Mouse (Mus musculus) mouse trophoblast stem cell (cell line): ENCODE measurements around the gene Nrg3.

Experiments used
- in situ Hi-C, 2 experiments: fragments of 300-500 bp; cut with MseI, MboI; formaldehyde crosslinking; loops; 2 replicates in 1 of 2; 3 replicates in 1 of 2; pipeline ENCODE4 v1.15.1; 2025

Nrg3 gene

DNA sequence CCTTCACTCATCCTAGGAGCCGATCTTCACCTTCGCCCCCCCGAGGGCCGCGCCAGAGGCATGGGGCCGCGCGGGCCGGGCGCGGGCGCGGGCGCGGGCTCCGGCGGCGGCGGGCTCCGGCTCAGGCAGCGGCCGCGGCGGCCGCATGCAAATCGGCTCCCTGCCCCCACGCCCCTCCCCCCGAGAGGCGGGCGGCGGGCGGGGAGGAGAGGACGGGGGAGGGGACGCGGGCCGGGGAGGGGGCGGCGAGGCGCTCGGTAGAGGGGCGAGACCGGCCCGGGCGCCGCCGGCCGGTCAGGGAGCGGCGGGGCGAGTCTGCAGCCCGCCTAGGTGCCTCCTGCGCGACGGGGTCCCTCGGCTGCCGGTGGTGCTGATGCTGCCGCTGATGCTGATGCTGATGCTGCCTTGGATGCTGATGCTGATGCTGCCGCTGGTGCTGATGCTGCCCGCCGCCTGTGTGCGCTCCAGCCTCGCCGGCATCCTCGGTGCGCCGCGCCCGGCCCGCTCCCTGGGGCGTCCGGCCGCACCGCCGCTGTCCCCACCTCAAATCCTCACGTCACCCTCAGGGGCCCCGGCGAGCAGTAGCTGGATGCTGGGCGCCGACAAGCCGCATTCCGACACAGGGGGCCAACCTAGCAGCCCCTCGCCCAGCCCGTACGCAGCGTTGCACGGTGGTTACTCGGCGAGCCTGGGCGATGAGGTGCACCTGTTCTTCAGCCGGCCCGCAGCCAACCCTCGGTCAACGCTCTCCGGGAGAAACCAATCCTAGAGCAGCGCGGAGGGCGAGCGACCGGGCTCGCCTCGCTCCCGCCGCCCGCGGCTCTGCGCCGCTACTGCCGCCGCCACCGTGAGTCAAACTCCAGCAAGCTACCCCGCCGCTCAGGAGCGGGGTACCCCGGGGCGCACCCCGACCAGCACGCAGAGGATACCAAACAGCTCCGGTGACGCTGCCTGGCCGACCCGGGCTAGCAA, at the start of gene Nrg3:
Nrg3 (minus strand) TSS at position 299 of the 972 bp plus-strand sequence.
- in situ Hi-C loops = no loop called here

DNA sequence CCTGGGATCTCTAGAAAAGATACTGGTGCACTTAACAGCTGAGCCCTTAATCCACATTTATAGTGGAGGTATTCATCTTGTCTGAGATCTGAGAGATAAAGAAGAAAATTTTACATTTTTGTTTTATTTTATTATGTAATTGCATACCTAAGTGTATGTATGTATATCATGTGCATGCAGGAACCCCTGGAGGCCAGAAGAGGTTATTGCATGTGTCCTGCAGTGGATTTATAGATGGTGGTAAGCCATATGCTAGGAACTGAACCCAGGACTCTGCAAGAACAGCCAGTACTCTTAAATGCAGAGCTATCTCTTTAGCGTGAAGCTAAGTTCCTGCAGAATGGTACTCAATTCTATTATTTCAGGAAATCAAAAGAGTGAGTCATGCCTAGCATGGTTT, 36.1 kb upstream of the Nrg3 start:
- in situ Hi-C loops = no loop called here

DNA sequence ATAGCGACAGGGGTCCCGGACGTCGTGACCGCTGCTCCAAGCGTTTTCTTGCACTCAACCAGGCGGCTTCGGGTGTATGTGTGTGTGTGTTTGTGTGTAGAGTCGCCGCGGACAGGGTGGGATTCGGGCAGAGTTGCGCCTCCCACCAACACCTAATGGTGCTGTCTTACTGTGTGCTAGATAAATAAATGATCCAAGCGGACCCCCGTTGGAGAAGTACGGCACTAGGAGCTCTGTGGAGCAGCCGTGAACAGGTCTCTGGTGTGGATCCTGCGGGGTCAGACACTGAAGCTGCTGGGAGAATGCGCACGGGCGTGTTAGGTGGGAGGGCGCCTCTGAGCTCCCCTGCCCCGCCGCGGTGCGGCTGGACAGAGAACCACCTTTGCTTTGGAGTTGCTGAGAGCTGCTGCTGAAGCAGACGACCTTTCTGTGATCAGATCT, 903 bp upstream of the Nrg3 start:
- in situ Hi-C loops = no loop called here

DNA sequence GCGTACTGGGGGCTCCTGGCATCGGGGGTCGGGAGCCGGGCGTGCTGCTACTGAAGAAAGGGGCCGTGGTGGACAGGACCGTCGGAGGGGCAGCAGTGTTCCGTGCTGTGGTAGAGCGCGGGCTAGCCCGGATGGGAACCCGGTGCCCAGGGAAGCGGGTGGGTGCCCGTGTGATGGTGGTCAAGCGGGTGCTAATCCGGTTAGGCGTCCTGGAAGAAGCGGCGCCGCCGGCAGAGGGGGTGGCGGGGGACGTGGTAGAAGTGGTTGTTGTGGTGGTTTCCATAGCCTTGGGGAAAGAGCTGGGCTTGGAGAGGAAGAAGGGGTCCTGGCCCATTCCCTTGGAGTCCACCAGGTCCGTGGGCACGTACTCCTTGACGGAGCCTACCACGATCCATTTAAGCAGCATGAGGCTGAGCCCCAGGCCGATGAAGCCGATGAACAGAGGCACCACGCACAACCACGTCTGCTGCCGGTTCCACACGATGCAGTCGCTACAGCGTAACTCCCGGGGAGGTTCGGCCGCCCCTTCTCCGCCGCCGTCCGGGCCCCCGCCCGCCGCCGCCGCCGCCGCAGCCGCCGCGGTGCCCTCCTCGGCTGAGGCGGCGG, 639 bp downstream of the Nrg3 start:
- in situ Hi-C loops = no loop called here

DNA sequence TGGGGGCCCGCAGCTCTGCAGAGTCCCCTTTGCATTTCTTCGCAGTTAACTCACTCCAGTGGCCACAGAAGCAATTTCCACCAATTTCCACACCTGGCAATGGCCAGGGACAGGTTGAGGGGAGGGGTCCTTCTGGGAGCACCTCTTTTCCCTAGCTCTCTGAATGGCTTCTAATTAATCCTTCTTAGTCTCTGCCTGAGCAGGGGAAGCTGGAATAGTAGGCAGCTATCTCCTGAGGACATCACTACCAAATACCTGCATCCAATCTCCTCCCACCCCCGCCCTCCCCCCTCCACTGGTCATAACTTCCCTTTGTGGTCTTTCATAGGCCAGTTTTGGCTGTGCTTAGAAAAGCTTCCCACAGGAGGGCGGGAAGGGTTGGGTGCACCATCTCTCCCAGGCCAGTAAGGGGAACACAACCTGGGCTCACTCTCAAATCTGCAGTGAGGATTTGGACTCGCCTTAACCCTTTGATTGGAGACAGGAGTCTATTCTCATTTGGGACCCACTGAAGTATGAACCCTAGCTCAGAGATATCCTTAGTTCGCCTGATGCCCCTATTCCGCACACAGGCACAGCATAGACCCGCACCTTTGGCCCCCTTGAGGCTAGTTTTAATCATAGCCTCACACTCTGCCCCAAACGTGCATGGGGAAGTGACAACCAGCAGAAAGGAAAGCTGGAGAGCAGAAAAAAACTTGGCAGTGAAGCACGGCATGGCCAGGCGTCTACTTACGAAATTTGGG, 1.5 kb downstream of the Nrg3 start:
- in situ Hi-C loops = no loop called here

DNA sequence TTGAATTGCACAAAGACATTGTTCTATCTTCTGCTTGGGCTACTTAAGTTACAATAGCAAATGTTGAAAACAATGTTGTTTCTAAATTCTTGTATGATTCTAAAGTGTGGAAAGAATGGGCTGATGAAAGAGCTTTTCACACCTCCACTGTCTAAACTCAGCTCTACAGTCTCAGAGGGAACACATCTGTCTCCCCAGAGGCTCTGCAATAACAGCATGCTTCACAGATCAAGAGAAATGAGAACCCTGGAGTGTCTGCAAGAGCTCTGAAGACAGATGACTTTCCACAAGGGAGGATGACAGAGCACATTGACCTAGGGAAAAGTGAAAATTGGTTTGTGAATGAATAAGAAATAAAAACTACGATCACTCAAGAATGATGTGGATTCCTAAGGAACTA, 27.4 kb downstream of the Nrg3 start:
- in situ Hi-C loops = no loop called here

DNA sequence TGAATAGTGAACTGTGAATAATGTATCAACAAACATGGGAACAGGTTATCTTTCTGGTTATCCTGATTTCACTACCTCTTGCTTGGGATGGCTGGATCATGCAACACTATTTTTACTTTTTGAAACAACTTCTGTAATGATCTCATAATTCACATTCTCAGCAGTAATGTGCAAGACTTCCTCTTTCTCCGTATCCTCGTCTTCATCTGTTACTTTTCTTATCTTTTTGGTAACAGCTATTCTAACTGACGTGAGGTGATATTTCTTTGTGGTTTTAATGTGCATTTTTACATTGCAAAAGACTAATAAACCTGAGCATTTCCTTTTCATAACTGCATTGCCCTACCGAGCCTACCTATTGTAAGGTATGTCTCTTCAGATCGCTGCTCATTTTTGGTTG, 44.4 kb downstream of the Nrg3 start:
- in situ Hi-C loops = no loop called here

DNA sequence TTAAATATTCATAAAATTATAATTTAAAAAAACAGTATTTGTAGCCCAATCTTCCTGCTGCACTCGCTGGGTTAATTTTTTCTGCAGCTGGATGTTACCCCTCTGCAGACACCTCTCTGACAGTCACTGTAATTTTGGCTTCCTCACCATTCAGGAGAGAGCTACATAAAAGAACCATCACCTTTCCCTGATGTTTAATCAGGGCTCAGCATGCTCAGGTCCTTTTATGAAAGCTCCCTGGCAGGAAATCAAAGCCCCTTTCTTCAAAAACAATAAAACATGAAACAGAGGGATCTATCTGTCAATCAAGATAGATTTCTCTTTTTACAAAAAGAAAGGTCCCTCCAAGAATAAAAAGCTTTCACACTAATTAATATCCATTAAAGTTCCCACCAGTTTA, 51.0 kb downstream of the Nrg3 start:
- in situ Hi-C loops = no loop called here

DNA sequence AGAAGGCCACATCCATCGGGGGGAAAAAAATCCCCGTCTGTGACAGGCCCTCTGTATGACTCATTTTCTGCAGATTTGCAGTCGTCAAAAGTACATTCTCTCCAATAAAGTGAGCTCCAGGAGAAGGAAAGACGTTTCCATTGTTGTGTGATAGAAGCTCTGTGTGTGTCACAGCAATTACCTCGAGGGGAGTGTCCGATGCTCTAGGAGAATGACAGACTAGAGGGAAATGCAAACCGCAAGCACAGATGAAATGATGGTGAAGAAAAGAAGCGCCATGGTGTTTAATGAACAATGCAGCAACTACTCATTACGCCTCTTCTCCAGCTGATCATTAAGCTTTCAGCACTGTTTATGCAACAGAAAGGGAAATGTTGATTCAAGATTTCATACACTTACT, 59.6 kb downstream of the Nrg3 start:
- in situ Hi-C loops = no loop called here

DNA sequence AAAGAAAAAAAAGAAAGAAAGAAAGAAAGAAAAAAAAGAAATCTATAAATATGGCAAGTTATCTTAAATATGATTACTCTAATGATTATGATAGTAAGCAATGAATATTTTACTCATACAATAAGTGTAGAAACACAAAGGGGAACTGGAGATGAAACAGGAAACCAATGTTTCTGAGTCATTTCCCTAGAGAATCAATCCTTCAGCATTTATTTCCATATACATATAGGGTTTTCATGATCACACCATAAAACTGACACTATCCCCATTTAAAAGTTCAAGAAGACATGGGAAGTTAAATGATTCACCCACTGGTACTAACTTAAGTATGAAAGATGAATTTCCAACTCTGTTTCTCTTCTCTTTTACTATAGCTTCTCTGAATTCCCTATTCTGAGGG, 86.0 kb downstream of the Nrg3 start:
- in situ Hi-C loops = no loop called here

DNA sequence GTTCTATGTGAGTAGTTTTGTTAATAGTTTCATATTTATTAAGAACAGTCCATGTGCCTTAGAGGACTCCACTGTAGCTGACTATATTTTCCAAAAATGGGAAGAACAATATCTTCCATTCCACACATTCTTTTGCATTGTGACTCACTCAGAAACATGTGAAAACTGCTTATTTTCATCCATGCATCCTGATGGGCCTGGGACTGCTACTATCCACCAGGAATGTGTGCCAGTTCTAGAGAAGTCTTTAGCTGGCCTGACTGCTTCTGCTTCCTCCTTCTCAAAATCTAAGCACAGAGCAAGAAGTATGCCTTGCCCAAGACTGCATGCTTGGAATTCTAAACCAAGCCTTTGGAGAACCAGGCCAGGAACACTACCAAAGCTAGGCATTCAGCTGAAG, 91.6 kb downstream of the Nrg3 start:
- in situ Hi-C loops = no loop called here

DNA sequence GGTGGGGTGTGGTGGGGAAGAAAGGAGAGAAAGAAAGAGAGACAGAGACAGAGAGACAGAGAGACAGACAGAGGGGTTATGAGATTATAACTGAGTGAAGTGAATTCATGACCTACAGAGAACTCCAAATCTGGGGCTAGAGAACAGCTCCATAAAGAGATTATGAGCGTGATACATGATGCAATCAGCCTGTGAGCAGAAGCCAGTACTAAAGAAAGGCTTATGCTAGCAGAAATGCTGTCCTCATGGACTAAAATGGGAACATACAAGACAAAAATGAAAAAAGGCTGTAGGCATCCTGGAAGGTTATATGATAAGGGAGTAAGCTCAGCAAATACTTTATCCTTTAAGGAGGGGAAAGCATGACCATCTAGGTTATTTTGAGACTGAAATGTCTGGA, 99.7 kb downstream of the Nrg3 start:
- in situ Hi-C loops = no loop called here

DNA sequence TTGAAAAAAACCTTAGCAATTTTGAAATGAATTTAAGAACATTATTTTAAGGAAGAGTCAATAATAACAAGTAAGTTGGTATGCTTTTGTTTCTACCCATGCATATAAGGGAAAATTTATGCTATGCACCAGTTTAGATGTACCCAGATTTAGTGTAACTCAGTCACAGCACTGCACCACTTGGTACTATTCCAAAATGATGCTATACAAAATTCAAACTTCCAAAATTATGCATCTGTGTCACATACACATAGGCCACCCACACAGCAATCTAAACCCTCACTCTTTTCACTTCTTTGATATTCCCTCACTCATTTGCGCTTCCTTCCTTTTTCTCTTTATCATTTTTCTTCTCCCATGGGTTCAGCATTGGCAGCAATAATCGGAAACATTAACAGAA, 116.6 kb downstream of the Nrg3 start:
- in situ Hi-C loops = no loop called here

DNA sequence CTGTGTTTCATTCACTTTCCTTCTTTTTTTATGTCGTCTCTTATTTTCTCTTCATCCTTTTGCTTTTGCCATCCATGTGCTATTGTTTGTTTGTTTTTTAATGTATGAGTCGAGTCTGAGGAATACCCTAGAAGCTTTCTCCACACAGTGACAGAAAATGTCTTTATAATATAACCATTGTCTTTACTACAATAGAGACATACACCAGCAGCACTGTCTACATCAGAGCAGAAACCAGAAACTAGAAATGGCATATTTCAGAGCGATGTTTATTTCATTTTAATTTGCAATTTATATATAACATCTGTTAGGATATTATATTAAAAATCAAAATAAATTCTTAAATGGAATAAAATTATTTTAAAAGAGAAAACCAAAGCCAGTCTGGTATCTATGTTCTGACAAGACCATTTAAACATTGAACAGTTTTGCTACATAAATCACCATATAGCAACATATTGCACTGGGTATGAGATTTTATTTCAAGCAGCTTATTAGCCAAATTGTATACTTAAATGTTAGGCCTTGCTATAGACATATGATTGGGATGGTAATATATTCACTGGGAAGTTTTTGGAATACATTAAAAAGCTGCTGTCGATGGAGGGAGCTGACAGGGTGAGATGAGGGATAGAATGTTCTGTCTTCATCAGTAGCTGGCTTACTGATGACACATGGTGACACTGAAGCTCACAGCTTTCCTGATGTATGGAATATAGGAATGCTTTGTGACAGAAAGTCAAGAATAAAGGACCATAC, 120.7 kb downstream of the Nrg3 start:
- in situ Hi-C loops = no loop called here

DNA sequence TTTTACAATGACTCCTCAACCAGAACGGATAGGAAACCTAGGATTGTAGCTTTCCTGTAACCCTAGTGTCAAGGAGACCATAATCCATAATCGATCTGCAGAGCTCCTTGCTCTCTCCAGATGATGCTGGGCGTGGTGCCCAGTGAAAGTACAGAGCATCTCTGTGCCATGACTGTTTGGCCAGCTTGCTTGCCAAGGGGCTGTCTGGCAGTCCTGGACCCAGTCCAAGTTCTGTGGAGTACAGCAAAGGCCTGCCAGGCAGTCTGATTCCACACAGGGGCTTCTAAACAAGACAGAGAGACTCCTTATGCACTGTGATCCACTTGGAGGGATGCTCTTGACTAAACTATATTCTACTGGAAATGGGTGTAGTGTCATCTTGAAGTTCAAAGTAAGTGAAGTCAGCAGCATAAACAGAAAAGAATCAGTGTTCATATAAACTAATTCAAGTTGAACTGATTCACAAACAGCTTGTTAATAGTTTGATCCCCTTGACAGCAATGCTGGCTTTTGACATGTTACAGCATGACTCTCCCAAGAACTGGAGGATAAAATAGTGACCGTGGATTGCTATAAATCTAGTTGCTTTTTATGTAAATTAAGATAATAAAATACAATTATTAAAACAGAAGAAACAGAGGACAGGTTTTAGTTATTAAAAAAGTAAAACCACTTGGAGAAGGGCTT, 155.3 kb downstream of the Nrg3 start:
- in situ Hi-C loops = no loop called here

DNA sequence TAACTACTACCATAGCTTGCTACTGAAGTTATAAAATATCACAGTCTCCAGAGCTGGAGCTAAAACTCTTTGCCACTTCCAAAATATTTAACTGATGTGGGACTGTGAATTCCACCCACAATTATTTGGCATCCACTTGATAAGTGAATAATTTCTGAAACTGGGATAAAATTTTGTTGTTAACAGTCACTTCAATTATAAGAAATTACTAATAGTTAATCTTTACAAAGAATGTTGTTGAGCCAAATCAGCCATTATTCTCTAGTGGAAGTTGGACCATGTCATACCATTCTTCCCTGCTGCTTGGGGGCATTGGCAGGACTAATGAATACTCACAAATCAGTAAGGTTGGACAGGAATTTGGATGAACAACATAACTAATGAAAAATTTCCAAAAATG, 158.8 kb downstream of the Nrg3 start:
- in situ Hi-C loops = no loop called here

DNA sequence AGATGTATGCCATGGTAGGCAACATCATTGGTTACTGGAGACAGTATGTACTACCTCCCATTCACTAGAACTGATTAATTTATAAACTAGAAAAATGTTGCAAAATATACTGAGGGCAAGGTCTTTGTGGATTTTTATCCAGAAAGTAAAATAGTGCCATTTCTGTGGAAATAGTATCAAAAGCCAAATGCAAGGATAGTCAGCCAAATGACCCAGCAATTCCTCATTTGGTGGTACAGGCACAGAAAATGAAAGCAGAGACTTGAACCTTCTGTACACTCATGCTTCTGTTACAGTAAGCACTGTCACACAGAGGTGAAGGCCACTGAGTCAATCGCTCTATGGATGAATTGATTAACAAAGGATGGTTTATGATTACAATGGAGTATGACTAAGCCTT, 207.8 kb downstream of the Nrg3 start:
- in situ Hi-C loops = no loop called here

DNA sequence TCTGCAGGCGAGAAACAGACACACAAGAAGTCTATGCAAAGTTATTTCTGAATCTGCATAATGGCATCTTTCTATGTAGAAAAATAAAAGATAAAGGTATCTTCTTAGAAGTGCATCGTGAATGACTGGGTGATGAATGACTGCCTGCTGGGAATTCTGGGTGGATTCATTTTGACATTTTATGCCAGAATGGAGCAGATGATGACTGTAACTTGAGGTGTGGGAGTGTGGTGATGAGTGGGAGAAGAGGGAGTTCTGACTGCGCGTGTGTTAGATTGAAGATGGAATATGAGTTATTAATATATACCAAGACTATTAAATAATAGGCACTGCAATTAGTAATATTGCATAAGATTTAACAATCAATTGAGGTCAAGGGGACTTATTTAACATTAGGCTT, 208.5 kb downstream of the Nrg3 start:
- in situ Hi-C loops = no loop called here

DNA sequence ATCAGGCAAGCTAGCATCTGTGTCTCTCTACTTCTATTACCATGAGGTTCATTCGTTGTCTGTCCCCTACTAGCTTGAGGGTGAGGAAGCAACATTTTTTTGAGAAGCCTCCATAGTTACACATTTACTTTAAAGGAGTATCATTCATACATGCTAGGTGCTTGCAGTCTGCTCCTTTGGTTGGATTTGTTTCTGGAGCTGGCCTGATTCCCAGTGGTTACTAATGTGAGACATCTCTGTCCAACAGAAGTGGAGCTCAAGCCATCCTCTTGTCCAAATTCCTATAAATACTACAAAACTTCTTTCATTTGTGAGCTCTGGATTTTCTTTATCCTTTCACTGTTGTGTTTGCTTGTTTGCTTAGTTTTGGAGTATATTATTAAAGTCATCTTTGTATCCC, 211.9 kb downstream of the Nrg3 start:
- in situ Hi-C loops = no loop called here

DNA sequence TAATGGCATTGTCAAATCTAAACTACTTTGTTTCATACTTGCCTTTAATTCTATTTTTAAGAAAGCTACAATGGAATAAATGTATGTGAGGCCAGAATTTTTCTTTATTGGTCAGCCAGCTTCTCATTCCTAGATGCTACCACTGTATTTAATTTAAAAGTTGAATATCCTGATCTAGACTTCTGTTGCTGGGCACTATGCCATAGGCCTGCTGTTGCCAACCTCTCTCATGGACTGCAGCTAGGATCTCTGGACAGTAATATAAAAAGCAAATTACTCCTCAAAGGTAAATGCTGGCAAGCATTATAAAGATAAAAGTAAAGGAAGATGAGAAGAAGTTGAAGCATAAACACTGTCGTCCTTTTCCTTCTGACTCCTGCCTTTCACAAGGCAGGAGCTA, 217.5 kb downstream of the Nrg3 start:
- in situ Hi-C loops = no loop called here

DNA sequence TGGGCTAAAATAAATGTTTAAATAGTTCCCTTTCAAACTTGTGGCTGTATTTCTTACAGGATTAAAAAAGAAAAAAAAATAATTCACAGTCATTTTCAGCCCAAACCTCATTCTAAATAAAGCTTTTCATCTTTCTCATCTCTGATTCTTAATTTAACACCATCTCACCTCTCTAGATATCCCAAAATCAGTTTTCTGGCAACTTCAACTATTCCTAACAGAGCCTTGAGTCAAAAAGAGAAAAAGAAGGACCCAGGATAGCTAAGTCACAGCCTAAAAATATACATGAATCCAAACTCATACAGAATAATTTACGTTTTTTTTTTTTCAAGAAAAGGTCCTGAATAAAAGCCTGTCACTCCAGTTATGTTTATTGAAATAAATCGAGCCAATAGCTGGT, 232.6 kb downstream of the Nrg3 start:
- in situ Hi-C loops = no loop called here
